Mouse (Mus musculus): Measurements from ENCODE around the gene Dnajc24.
A peak's percentile ranks its signal among the peaks of the same experiment; 100 is the strongest.

Gene Dnajc24

DNA sequence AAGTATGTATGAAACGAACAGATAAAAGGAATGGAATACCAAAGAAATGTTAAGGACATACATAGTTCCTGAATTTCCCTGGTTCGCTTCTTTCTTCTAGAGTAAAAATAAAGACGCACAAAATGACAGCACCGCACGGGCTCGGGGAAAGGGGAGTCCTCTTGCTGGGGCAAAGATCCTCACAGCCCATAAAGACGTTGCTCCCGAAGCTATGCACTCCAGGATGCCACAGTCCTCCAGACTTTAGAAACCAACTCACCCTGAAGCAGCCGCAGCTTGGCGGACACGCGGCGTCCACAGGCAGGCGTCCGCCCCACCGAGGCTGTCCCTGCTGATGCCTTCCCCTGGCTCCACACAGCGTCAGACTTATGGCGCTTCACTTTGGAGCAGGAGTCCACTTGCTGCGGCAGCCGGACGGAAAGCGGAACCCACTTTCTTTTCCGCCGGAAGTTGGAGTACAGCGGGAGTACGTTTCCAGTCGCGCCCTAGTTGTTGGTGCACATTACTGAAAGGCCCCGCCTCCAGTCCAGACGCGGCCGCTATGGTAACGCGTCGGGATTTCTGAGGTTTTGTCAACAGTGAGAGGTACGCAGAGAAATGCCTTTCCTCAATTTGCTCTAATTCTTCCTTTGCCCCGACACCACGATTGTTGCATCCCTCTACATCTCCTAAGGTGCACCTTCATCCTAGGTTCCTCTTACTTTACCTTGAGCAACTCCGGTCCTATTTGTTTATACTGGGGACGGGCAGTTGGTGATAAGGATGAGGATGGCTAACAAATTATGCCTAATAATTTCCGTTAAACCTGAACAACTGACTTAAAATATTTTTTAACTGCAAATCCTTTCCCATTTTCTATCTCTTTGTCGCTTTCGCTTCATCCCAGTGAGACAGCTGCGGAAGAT is at the start of gene Dnajc24:
Dnajc24 (minus strand) TSS at position 715 of the 905 bp plus-strand sequence.
- peak; percentile 89 for DNase-seq

DNA sequence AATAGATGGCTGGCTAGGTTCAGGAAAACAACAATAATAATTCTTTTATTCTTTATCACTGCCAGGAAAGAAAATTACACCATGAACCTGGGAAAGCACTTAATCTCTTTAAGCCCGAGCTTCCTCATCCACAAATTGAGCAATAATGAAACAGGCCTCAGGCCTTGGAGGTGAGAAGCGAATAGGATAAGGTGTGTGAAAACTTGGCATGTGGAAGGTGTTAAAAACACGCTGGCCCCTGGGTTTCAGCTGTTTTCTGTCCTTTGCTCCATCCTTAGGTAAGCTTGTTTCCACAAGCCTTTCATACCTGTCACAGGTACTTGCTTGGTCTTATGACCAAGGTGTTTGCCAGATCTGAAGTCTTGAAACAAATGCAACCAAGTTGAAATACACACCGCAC is 43.3 kb upstream of the Dnajc24 start:
- no peak for DNase-seq

DNA sequence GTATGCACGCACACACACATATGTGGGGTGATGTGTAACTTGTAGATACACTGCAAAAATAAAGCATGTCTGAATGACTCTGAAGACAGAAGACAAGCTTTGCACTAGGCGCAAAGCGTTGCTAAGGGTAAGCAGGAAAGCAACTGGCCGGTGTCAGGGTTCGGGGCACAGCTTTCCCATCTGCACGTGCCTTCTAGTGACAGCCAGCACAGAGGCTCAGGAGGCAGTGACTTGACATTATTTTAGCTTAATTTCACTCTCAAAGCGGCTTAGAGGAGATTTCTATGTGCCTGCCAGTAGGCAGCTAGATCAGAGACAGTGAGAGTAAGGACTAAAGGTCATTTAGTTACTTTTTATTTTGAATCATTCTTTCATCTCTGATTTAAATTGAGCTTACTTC is 39.1 kb upstream of the Dnajc24 start:
- DNase-seq = no peak

DNA sequence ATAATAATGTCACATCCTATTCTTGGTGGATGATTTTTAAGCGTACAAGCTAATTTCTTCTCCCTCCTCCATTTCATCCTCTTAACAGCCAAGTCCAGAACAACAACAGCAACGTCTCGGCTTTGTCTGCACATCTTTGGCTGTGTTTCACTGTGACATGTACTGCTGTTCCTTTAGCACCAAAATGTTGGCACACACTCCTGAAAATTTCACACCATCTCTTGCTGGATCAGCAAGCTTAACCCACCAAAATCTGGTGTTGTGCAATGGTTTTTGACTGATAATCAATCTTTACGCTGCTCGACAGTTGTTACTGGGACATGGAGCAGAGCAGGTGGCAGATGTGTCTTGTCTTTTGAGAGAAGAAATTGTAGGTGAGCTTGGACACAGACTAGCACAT is 38.6 kb upstream of the Dnajc24 start:
- no peak for DNase-seq

DNA sequence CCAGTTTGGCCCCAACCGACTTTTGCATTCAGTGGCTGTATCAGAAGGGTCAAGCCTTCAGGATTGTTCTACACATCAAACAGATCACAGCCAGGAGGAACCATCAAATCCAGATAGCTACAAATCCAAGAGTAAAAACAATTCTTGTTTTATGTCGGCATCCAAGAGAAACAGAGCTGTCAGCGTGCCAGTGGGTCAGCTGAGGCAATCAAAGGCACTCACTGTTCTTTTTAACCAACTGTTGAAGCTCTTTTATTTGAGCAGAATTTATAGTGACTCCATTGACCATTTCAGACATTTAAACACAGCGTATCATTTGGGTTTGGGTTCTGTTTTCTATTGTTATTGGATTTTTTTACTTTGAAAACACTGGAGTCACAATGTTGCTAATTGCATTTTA is 34.9 kb upstream of the Dnajc24 start:
- no peak for DNase-seq

DNA sequence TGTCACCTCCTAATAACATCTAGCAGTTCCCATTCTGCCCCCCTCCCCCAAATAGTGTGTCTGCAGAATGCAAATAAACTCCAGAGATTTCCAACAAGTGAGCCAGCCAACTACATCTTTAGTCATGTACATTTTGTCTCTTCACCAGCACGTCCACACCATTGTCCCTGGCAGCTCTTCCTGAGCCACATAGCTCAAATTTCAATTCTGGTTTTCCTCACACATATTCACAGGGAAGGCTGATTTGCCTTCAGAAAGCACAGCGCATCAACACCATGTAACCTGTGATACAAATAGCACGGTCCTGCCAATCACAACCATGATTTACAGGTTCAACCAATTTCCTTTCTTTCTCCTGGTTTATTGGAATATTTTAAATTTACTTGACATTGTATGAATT is 21.5 kb upstream of the Dnajc24 start:
- DNase-seq = no peak

DNA sequence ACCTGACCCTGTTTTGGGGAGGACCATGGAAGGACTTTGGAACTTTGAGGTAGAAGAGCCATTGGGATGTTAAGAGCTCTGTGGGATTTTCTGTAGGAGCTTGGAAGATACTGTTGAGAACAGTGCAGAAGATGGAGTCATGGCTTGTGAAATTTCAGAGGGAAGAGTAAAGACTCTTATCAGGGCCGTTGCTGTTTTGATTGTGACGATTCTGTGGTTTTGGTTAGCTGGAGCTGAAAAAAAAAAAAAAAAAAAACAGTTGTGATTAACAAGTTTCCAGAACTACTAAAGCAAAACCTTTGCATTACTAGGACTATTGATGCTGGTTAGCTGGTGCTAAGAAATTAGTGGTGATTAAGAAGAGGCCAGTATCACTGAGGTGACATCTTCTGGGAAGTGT is 5.1 kb upstream of the Dnajc24 start:
- no peak for DNase-seq

DNA sequence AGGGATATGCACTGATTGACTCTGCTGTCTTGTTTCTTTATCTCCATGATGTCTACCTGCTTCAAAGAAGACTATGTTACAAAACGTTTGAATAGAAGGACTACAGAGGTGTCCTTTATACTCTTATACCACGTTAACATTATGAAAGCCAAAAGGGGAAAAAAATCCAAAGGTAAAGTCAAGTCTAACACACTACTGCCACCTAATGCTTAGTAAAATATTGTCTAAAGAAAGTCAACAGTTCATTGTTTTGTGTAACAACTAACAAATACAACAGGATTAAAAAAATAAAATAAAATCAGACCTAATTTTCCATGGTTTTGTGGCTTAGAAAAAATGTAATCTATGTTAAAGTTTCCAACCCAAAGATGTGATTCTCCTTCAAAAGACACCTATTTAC is 15.3 kb downstream of the Dnajc24 start:
- DNase-seq = no peak

DNA sequence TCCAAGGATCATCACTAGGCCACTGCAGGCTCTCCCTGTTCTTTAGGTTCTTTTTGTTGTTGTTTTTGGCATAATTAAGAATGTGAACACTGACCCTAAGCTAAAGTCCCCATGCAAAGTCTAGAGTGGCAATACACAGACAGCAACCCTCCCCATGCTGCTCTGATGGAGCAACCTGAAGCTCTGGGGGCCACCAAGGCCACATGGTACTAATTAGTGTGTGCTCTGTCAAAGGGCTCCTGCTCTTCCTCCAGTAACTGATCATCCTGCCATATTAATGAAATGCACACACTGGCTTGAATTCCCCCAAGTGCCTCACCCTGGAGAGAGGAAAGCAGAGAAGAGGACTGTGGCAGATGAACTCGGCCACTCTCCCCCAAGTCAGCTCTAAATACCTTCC is 16.2 kb downstream of the Dnajc24 start:
- DNase-seq = no peak

DNA sequence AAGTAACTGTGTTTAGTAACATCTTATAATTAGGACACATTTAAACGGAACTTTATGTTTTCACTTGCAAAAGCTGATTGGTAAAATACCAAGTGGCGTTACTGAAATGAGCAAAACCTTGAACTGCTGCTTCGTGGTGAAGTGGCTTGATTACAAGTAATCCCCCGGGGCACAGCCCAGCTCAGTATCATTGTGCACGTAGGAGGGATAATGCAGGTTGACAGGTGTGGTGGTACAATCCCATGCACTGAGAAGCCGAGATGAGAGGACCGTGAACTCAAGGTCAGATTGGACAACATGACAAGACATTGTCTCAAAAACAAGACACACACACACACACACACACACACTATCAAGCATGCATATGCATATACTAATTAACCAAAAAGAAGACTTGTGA is 18.1 kb downstream of the Dnajc24 start:
- DNase-seq = no peak

DNA sequence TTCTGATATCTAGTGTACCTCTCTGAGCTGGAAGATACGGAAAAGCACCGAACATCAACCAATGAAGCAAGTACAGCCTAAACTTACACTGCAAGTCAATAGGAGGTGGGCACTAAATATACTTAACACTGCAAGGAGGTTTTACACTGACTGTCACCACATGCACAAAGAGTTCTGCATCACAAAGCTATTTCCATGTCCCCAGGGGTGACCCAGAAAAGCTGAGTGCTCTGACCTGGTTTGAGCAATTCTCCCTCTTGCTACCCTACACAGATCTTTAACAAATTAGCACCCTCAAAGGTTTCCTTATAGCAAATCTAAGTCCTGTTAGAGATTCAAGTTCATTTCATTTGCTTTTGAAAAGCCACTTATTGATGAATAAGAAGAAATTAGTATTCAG is 25.3 kb downstream of the Dnajc24 start:
- DNase-seq = no peak

DNA sequence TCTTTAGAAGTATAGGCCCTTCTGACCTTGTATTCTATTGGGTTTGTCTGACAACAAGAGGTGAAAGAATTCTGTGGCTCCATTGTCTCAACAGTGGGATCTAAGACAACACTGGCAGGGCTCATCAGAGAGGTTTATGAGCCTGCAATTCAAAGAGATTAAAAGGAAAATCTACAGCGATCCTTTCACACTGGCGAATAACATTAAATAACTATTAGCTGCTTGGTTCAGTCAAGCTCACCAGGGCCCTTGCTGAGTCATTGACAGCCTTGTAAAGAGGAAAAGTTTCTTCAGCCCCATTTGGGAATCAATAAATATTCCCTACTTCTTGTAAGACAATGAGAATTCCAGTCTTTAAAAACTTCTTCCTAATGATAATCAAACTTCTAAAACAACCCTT is 29.4 kb downstream of the Dnajc24 start:
- DNase-seq = no peak

DNA sequence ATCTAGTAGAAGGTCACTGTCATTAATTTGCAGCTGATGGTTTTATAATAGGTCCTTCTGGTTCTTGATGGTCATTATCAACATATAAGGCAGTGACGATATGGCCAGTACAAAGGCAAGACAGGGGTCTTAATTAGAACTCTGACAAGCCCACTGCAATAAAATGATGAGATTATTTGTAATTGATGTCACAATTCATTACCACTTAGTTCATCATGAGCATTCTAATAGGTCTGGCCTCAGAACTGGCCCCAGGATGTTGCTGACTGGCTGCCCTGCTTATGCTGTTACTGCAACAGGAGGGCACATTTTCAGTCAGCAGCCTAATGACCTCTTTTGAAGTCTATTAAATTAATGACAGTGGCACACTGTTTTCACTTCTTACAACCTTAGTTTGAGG is 39.9 kb downstream of the Dnajc24 start:
- DNase-seq = no peak

DNA sequence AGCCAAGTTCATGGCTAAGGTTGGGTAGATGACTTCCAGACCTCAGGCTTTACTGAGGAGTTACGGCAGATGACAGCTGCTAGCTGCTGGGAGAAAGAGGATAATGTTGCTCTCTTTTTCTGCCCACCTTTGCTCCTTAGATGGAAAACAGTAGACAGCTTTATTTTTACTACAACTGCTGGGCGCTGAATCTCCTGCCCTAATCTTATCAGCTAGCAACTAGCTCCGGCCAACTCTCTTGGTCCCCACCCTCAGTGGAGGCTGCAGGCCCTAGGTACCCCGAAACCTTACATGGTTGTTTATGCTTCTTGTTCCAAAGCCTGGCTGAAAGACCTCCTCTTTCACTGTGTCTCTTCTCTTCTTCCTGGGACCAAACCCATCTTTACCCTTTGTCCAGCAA is 49.5 kb downstream of the Dnajc24 start:
- no peak for DNase-seq

DNA sequence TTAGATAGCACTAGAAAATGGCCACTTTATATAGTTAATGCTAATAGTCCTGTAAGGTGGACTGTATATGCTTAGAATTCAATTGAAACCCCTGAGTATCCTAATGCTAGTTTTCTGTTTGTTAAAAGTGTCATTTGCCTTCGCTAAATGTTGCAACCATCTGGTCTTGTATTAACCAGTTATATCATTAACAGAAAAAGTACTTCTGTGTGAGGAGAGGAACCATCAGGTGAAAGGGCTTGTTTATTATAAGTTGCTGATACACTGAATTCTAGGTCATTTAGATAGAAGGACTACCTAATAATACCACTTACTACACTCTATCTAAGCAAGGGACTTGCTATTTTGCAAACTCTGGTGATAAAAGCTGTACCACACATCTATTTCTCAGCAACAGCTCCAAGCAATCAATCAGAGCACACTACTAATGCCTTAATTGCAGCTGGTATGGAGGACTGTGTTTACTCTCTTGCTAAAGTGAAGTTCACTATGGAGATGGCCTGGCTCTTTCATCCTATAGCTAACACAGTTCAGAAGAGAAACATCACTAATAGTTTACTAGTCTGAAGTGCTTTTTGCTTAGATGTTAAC is 51.9 kb downstream of the Dnajc24 start:
- DNase-seq = no peak

DNA sequence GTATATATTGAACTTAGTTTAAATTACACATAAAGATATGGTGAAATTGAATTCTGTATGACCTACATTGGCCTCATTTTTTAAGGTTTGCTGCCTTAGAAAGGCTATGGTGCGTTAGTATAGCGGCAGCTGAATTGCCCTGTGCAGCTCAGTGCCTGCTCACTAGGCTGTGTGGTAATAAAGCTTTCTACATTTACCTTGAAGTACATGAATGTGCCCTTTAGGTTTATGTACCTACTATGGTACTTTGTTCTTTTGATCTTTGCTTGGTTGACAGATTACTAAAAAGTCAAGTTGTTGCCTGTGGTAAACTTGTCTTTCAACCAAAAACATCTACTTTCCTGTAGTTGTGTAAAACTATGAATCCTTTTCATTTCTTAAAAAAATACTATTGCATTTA is 53.2 kb downstream of the Dnajc24 start:
- DNase-seq = no peak

DNA sequence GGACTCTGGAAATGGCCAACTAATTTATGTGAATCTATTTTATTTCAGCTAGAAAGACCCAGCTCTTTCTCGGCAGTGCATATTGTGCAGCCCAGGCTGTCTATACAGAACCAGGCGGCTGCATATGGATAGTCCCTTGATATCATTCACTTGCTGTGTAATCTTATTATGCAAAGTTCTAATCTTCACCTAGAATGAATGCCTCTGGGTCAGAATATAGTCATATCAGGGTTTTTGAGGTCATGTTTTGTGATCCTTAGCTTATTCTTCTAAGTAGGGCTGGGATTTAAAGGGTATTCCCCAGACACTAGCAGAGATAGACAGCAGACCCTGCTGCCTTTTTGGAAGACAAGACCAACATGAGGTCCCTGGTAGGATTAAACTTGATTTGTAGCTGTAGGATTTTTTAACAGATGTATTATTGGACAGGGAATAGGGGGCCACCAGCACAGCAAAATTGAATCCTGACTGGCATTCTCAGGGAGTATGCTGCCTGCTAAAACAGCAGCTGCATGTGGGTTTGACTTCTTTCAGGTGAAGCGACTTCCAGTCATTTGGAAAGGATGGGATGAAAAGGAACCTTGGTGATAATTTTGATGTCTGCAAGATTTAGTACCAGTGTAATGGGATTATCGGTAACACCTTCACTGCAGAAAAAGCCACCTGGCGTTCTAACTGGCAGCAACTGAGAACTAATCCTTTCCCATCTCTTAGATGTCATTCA is 85.6 kb downstream of the Dnajc24 start:
- no peak for DNase-seq
